Mouse (Mus musculus) cortical plate, adult 2 months (tissue): ENCODE results near the gene Vmn2r7. TPM values are rescaled to one million over a fixed set of nuclear protein-coding genes. Genes with fewer than 3 reads are reported as not detected.
"Not testable (repeated sequence)": the region's sequence is repeated elsewhere in the genome, so short reads cannot be mapped to it uniquely, and the experiment has no call there.

ENCODE experiments used
- H3K27ac ChIP-seq: fragments of 200-500 bp; 2 replicates; pipeline ENCODE4 v1.5.1; 2012; ENCODE audit warnings: low read length, control low read depth, inconsistent platforms; ENCODE audit not compliant: insufficient read depth
- H3K4me1 ChIP-seq: fragments of 200-500 bp; 2 replicates; pipeline ENCODE4 v1.6.1; 2011; ENCODE audit warnings: low read length; ENCODE audit not compliant: control insufficient read depth, insufficient read depth
- H3K4me3 ChIP-seq: fragments of 200-500 bp; 2 replicates; pipeline ENCODE4 v1.5.1; 2011; ENCODE audit warnings: mild to moderate bottlenecking, low read length, control low read depth; ENCODE audit not compliant: insufficient read depth
- CTCF ChIP-seq: fragments of 200-500 bp; IDR thresholded peaks from 2 replicates; pipeline ENCODE4 v1.5.1; 2011; ENCODE audit warnings: mild to moderate bottlenecking, control low read depth, low read length; ENCODE audit not compliant: insufficient read depth; ENCODE audit errors: extremely low read depth
- POLR2A ChIP-seq: fragments of 200-500 bp; IDR thresholded peaks from 2 replicates; pipeline ENCODE4 v1.6.1; 2011; ENCODE audit warnings: mild to moderate bottlenecking, low read length, control low read depth; ENCODE audit not compliant: insufficient read depth; ENCODE audit errors: extremely low read depth
- polyA plus RNA-seq: library from polyadenylated mRNA; depleted of rRNA; stranded (reverse); fragments of >200 nt; gene quantifications from 2 replicates; pipeline ENCODE4 v1.2.3, GENCODE M21; 2012; rRNA removed

Gene Vmn2r7
- polyA plus RNA-seq: 0.02 TPM in 1 of 2 replicates, not detected in the other

DNA sequence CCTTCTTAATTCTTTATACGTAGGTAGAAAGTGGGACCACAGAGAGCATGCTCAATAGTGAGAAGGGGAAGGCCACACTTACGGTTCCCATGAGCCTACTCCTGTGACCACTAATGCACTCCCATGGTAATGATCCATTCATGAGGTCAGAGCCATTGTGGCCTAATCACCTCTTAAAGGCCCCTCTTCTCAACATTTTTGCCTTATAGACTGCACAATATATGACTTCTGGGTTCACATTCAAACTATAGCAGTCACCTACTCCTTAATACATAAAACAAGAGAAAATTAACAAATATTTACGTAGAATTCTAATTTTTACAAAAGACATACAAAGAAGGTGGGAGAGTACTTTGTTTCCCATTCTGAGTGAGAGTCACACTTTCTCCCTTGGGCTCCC is at the start of gene Vmn2r7:
Gene Vmn2r7, minus strand, starts transcription at position 101 of the 400 bp plus-strand sequence.
- not testable (repeated sequence) for H3K27ac ChIP-seq, H3K4me3 ChIP-seq, H3K4me1 ChIP-seq

DNA sequence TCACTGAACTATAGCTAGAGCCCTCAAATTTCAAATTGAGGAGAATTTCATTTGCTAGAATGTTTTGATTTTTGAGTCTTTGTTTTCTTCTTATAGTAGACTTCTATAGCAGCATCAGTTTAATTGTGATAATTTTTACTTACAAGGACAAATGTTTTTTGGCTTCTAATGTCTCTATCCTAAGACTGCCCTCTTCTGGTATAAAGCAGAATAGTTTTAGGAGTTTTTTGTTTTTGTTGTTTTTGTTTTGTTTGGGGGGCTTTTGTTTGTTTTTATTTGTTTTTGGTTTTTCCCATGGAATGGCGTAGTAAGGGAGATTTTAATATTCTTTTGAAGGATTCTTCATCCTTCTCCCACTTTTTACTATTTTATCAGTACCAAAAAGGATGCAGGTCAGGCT is 45.2 kb upstream of the Vmn2r7 start:
- Histone ChIP-seq H3K4me1 (no peaks in the 10 kb centered on the region), H3K4me3 (no peak overlapping the region), H3K27ac (no peak overlapping the region)
- TF ChIP-seq POLR2A (no peak), CTCF (no peak)

DNA sequence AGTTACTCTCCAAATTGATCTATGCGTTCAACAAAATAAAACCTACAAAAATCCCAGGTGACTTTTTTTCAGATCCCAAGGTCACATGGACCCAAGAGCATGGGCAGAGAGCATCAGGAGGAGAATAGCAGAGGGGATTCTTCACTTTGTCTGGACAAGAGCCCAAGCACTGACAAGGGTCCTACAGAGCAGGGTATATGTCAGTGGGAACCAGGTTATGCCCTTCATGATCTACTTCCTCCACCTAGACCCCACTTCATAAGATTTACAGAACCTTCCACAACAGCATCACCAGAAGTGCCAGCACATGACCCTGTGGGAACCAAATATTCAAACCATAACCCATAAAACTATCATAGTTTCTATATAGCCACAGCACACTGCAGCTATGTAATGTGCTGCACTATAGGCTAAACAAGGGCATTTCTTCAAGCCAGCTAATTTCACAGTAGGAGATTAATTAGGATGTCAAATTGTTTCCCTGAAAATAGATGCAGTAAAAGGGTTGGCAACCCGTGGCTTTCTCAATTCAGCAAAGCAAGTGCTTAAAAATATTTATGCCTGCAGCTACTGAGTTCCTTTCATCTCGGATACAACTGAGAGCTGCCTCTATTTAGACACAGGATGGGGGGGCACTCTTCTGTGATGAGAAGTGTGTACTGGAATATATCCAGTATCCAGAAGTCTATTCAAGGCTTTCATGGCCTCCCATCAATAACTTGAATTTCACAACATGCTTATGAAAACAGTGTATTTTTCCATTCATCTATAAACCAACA is 33.8 kb upstream of the Vmn2r7 start:
- no peak overlapping the region for H3K27ac ChIP-seq
- TF ChIP-seq POLR2A (no peak), CTCF (no peak)
- no peak overlapping the region for H3K4me3 ChIP-seq
- H3K4me1 ChIP-seq: no peaks in the 10 kb centered on the region

DNA sequence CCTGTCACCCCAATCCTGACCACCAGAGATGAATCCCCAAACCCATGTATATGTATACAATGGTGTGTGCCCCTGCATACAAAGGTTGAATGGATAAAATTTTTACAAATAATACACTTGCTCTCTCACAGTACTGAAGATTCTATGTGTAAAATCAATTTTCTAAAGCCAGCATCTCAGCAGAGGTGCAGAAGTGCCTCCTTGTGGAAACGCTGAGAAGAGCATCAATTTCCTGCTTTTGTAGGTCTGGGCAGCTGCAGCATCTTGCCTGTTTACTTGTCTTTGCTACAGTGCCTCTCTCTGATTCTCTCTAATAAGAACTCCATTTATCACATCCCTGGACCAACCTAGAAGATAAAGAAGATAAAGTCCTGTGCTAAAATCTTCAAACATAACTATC is 32.1 kb upstream of the Vmn2r7 start:
- H3K4me1 ChIP-seq: no peaks in the 10 kb centered on the region
- H3K27ac ChIP-seq: no peak overlapping the region
- H3K4me3 ChIP-seq: no peak overlapping the region
- TF ChIP-seq CTCF (peak; percentile 13; the same call in 1 of the 2 replicates), POLR2A (no peak)

DNA sequence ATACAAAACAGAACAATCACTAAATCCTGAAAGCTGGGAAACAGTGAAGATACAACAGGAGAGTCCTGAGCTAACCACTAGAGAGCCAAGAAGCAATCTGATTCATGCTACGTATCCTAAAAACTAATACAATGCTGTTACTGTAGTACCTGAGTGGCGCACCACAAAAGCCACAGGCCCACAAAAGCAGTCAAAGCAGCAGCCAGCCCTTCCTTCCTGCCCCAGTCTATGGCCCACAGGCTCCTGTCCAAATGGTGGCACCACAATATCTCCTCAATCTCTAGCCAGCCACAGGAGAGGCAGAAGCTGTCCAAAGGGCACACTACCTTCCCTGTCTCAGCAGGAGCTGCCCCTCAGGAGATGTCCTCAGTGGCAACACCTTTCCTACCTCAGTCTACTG is 1.7 kb downstream of the Vmn2r7 start:
- Histone ChIP-seq H3K27ac (no peak overlapping the region), H3K4me3 (no peak overlapping the region), H3K4me1 (no peaks in the 10 kb centered on the region)
- TF ChIP-seq POLR2A (no peak), CTCF (no peak)

DNA sequence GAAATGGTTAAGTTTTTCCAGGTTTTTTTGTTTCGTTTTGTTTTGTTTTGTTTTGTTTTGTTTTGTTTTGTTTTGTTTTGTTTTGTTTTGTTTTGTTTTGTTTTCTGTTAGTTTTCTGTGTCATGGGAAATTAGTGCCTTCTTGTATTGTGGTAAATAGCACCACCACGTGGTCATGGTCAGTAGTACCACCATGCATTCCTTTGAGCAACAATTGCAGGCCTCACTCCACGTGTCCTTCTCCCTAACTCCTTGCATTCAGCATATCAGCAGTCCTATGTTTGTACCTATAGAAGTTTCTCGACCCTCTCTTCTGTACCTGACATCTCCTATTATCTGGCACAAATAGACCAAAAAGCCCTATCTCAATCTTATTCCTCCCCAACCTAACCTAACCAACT is 2.3 kb downstream of the Vmn2r7 start:
- H3K4me3 ChIP-seq: no peak overlapping the region
- TF ChIP-seq CTCF (peak; percentile 73), POLR2A (no peak)
- no peak overlapping the region for H3K27ac ChIP-seq
- H3K4me1 ChIP-seq: no peaks in the 10 kb centered on the region

- H3K4me1 ChIP-seq: no peaks in the 10 kb centered on the region
- no peak for TF ChIP-seq POLR2A
- no peak overlapping the region for H3K4me3 ChIP-seq
- H3K27ac ChIP-seq: no peak overlapping the region
Observed at GRCm38 (mm10) chr3:64831134-64831533, 13.4 kb downstream of the Vmn2r7 start.

DNA sequence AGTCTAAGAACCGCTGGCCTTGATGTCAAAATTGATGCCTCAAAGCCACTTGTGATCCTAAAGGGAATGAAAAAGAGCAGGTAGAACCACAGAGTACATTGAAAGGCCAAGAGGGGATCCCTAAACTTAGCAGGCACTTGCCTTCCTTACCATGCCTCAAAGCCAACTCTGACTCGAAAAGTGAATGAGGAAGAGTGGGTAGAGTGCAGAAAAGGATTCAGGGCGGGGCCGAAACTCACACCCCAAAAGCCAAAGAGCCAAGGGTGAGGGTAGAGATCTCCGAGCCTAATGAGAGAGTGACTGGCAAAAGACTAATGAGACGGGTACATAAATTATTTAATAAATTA is 53.3 kb downstream of the Vmn2r7 start:
- no peaks in the 10 kb centered on the region for H3K4me1 ChIP-seq
- H3K27ac ChIP-seq: no peak overlapping the region
- TF ChIP-seq POLR2A: no peak
- H3K4me3 ChIP-seq: no peak overlapping the region

DNA sequence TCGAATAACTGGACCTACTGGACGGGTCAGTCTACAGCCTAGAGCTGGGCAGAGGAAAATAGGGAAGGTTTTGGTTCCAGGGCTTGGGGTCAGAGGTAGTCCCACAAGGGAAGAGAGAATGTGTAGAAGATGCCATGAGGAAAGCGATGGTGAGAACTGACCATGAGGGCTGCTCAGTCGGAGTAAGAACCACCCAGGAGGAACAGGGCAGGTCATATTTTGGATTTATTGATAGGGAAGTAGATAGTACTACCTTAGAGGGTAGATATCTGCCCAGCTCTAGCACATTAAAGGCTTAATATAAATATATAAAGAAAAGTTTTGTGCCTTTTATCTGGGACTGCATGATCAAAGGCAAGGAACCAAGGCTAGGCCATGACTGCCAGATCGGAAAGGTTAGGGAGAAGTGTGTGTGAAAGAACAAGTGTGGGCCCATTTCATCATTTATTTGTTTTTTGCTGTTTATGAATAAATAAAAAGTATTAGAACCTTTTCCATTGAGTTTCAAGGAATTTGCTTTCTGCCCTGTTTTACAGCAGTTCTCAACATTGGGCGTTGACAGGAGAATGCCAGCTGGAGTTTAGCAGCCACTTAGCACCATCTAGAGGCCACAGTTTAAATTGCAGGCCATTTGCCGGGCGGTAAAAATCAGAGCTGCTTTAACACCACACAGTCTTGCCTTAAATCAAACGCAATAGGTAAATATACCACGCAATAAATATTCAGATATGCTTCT is 53.9 kb downstream of the Vmn2r7 start:
- Histone ChIP-seq H3K4me1 (no peaks in the 10 kb centered on the region), H3K4me3 (no peak overlapping the region), H3K27ac (no peak overlapping the region)
- TF ChIP-seq CTCF: peak; percentile 88
- TF ChIP-seq POLR2A: no peak

- Histone ChIP-seq H3K4me3 (no peak overlapping the region), H3K27ac (no peak overlapping the region), H3K4me1 (no peaks in the 10 kb centered on the region)
- TF ChIP-seq POLR2A (no peak), CTCF (no peak)
Observed at GRCm38 (mm10) chr3:64782901-64783300, 61.7 kb downstream of the Vmn2r7 start.
